Mouse (Mus musculus) kidney, postnatal 0 days (tissue): ENCODE data around the gene Nckap5l. TPM values are rescaled to one million over a fixed set of nuclear protein-coding genes. Genes with fewer than 3 reads are reported as not detected.
A peak's percentile ranks its signal among the peaks of the same experiment; 100 is the strongest.

Experiments used
- ATAC-seq: fragments of 200-750 bp; cut with Nextera tagmentation; replicated peaks from 2 replicates; pipeline ENCODE4 v1.8.0; 2017; ENCODE audit warnings: low read depth, moderate number of reproducible peaks, moderate TSS enrichment, moderate library complexity; ENCODE audit not compliant: low FRiP score
- DNase-seq: peaks from one replicate; pipeline ENCODE4 v3.0.0-alpha.2; 2016; ENCODE audit warnings: low spot score
- H3K27ac ChIP-seq: fragments of 300-500 bp; sonication (generic); 2 replicates; pipeline ENCODE4 v1.5.1; 2014; ENCODE audit warnings: mild to moderate bottlenecking
- H3K27me3 ChIP-seq: fragments of 300-500 bp; sonication (generic); 2 replicates; pipeline ENCODE4 v1.6.1; 2014; ENCODE audit warnings: low read length, mixed read lengths; ENCODE audit not compliant: insufficient read depth
- H3K36me3 ChIP-seq: fragments of 300-500 bp; sonication (generic); 2 replicates; pipeline ENCODE4 v1.6.1; 2014; ENCODE audit warnings: low read length, mixed read lengths; ENCODE audit not compliant: insufficient read depth
- H3K4me1 ChIP-seq: fragments of 300-500 bp; sonication (generic); replicated peaks from 2 replicates; pipeline ENCODE4 v1.6.1; 2014; ENCODE audit warnings: antibody characterized with exemption, low read length, mixed read lengths; ENCODE audit not compliant: insufficient read depth
- H3K4me2 ChIP-seq: fragments of 300-500 bp; sonication (generic); 2 replicates; pipeline ENCODE4 v1.6.1; 2014; ENCODE audit warnings: mild to moderate bottlenecking, low read length, moderate library complexity, mixed read lengths
- H3K4me3 ChIP-seq: fragments of 300-500 bp; sonication (generic); replicated peaks from 2 replicates; pipeline ENCODE4 v1.5.1; 2014; ENCODE audit warnings: low read depth, low read length
- H3K9ac ChIP-seq: fragments of 300-500 bp; sonication (generic); 2 replicates; pipeline ENCODE4 v1.6.1; 2014; ENCODE audit warnings: low read depth, low read length
- H3K9me3 ChIP-seq: fragments of 300-500 bp; sonication (generic); replicated peaks from 2 replicates; pipeline ENCODE4 v1.6.1; 2016; ENCODE audit warnings: low read length, inconsistent platforms, mixed read lengths
- CTCF ChIP-seq: IDR thresholded peaks from 2 replicates; pipeline ENCODE4 v1.5.1; 2016; ENCODE audit warnings: antibody characterized with exemption, low read depth, mild to moderate bottlenecking, moderate library complexity
- WGBS: fragments of 180-500 bp; shearing (Covaris S2); extraction: QIAGEN DNeasy Blood & Tissue Kit; methylation state at CpG from one replicate; pipeline ENCODE4 v1.1.7; 2014; 5-methylcytosine and 5-hydroxymethylcytosine counted together
- polyA plus RNA-seq: library from polyadenylated mRNA; unstranded; fragments of >200 nt; fragmentation: Nextera tagmentation; extraction: Ambion mirVana; gene quantifications from 2 replicates; pipeline ENCODE4 v1.2.1, GENCODE M21; 2015

Gene Nckap5l
- polyA plus RNA-seq, 1 experiment from 2014 or later: 6.5 TPM

- H3K36me3 ChIP-seq: peaks cover 68% of the 10 kb centered on the region
- no peak for ATAC-seq
- 93% methylated on average over 9 of the region's 9 CpGs for WGBS
- H3K27me3 ChIP-seq: no peaks in the 10 kb centered on the region
- TF ChIP-seq CTCF: no peak
- no peak overlapping the region for H3K4me3 ChIP-seq
- DNase-seq: no peak
- peaks cover 9% of the 10 kb centered on the region; the same call in 1 of the 2 replicates for H3K4me1 ChIP-seq
- no peaks in the 10 kb centered on the region for H3K9me3 ChIP-seq
- no peak overlapping the region for H3K4me2 ChIP-seq
- H3K27ac ChIP-seq: no peak overlapping the region
- H3K9ac ChIP-seq: no peak overlapping the region
These were observed 52.4 kb downstream of the Nckap5l start for GRCm38 (mm10) chr15:99405150-99405549.

DNA sequence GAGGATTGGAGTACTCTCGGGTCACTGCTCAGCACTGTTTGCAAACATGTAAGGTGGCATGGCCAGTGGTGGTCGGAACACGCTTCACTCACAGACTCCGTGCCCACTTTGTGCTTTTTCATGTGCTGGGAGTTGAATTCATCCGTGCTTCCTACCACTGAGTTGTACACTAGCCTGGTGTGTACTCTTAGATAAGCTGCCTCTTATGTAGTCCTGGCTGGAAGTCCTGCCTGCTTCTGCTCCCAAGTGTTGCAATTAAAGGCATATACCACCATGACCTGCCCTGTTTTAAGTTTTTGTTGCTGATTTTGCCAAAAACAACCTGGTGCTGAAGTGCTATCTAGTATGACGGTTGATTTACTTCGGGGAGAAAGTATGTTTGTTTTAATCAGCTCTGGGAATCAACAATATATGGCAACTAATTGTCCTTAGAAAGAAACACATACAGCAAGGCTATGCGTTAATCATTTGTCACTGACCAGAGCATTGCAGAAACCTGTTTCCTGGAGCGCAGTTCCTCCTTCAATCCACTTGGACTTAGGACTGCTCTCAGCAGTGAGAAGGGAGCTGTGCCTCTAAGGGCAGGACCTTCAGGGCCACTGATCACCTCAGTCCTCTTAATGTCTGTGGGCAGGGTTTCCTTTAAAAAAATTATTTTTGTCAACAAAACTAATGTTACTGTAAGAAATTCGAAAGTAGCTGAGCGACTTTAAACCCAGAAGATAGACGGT is 54.2 kb downstream of the Nckap5l start:
- no peak overlapping the region for H3K4me2 ChIP-seq
- no peak for TF ChIP-seq CTCF
- 70% methylated on average over 12 of the region's 12 CpGs for WGBS
- no peak overlapping the region for H3K9ac ChIP-seq
- peak overlapping the region; percentile 65; the same call in 1 of the 2 replicates for H3K27ac ChIP-seq
- no peaks in the 10 kb centered on the region for H3K27me3 ChIP-seq
- ATAC-seq (peak; percentile 71), DNase-seq (no peak)
- peaks cover 14% of the 10 kb centered on the region; the same call in 1 of the 2 replicates for H3K4me1 ChIP-seq
- peaks cover 54% of the 10 kb centered on the region for H3K36me3 ChIP-seq
- no peak overlapping the region for H3K4me3 ChIP-seq
- no peaks in the 10 kb centered on the region for H3K9me3 ChIP-seq

DNA sequence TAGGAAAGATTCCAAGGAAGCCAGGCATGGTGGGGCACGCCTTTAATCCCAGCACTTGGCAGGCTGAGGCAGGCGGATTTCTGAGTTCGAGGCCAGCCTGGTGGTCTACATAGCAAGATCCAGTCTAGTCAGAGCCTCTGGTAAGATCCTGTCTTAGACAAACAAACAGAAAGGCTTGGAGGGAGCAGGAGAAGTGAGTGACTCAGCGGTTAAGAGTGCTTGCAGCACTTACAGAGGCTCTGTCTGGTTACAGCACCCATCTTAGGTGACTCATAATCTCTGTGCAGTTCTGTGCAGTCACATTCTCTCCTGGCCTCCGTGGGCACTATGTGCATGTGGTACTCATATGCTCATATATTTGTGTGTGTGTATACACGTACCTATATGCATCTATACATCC is 56.9 kb downstream of the Nckap5l start:
- Histone ChIP-seq H3K4me3 (no peak overlapping the region), H3K27ac (no peak overlapping the region), H3K4me1 (peaks cover 33% of the 10 kb centered on the region; the same call in 1 of the 2 replicates), H3K27me3 (no peaks in the 10 kb centered on the region), H3K9ac (no peak overlapping the region), H3K36me3 (peaks cover 27% of the 10 kb centered on the region), H3K4me2 (no peak overlapping the region), H3K9me3 (no peaks in the 10 kb centered on the region)
- DNase-seq (no peak), ATAC-seq (no peak)
- 71% methylated on average over 6 of the region's 6 CpGs for WGBS
- no peak for TF ChIP-seq CTCF

GRCm38 (mm10) chr15:99399503-99400245 is 57.9 kb downstream of the Nckap5l start:
- H3K27ac ChIP-seq: peak overlapping the region; percentile 15; the same call in 1 of the 2 replicates
- peaks cover 41% of the 10 kb centered on the region; the same call in 1 of the 2 replicates for H3K4me1 ChIP-seq
- 62% methylated on average over 15 of the region's 15 CpGs for WGBS
- peaks cover 18% of the 10 kb centered on the region for H3K36me3 ChIP-seq
- no peak overlapping the region for H3K4me2 ChIP-seq
- ATAC-seq (no peak), DNase-seq (no peak)
- TF ChIP-seq CTCF: no peak
- no peak overlapping the region for H3K9ac ChIP-seq
- no peaks in the 10 kb centered on the region for H3K27me3 ChIP-seq
- no peaks in the 10 kb centered on the region for H3K9me3 ChIP-seq
- H3K4me3 ChIP-seq: no peak overlapping the region

- Histone ChIP-seq H3K9me3 (no peaks in the 10 kb centered on the region), H3K4me2 (no peak overlapping the region), H3K36me3 (peaks cover 5% of the 10 kb centered on the region), H3K9ac (no peak overlapping the region), H3K27ac (no peak overlapping the region), H3K4me1 (peaks cover 41% of the 10 kb centered on the region; the same call in 1 of the 2 replicates), H3K27me3 (no peaks in the 10 kb centered on the region), H3K4me3 (no peak overlapping the region)
- ATAC-seq (no peak), DNase-seq (no peak)
- 81% methylated on average over 2 of the region's 2 CpGs for WGBS
- no peak for TF ChIP-seq CTCF
These were observed 59.9 kb downstream of the Nckap5l start for GRCm38 (mm10) chr15:99397622-99398021.

GRCm38 (mm10) chr15:99396875-99397274 is 60.7 kb downstream of the Nckap5l start:
- no peak overlapping the region for H3K4me3 ChIP-seq
- WGBS: 30% methylated on average over 4 of the region's 4 CpGs
- no peak for ATAC-seq
- H3K9ac ChIP-seq: no peak overlapping the region
- no peak for TF ChIP-seq CTCF
- H3K4me2 ChIP-seq: peak overlapping the region; percentile 78
- peaks cover 46% of the 10 kb centered on the region for H3K4me1 ChIP-seq
- no peak for DNase-seq
- H3K36me3 ChIP-seq: no peaks in the 10 kb centered on the region
- no peaks in the 10 kb centered on the region for H3K9me3 ChIP-seq
- H3K27ac ChIP-seq: no peak overlapping the region
- H3K27me3 ChIP-seq: no peaks in the 10 kb centered on the region
